Mouse (Mus musculus) hindbrain, embryonic 10.5 days (tissue): Measurements from ENCODE around the gene Tspan9. TPM values are rescaled to one million over a fixed set of nuclear protein-coding genes. Genes with fewer than 3 reads are reported as not detected.
A peak's percentile ranks its signal among the peaks of the same experiment; 100 is the strongest.

Source experiments
- DNase-seq: peaks from one replicate; pipeline ENCODE4 v3.0.0-alpha.2; 2017; ENCODE audit warnings: low spot score
- H3K27ac ChIP-seq: fragments of 300-500 bp; sonication (generic); 2 replicates; pipeline ENCODE4 v1.5.1; 2016; ENCODE audit warnings: mild to moderate bottlenecking, moderate library complexity
- H3K27me3 ChIP-seq: fragments of 300-500 bp; sonication (generic); 2 replicates; pipeline ENCODE4 v1.6.1; 2016; ENCODE audit warnings: mild to moderate bottlenecking; ENCODE audit not compliant: poor library complexity, insufficient read depth, severe bottlenecking
- H3K36me3 ChIP-seq: fragments of 300-500 bp; sonication (generic); 2 replicates; pipeline ENCODE4 v1.6.1; 2016; ENCODE audit warnings: mild to moderate bottlenecking, moderate library complexity
- H3K4me1 ChIP-seq: fragments of 300-500 bp; sonication (generic); replicated peaks from 2 replicates; pipeline ENCODE4 v1.6.1; 2016; ENCODE audit warnings: mild to moderate bottlenecking
- H3K4me3 ChIP-seq: fragments of 300-500 bp; sonication (generic); 2 replicates; pipeline ENCODE4 v1.5.1; 2016; ENCODE audit warnings: mild to moderate bottlenecking, moderate library complexity
- H3K9me3 ChIP-seq: fragments of 300-500 bp; sonication (generic); 2 replicates; pipeline ENCODE4 v1.6.1; 2016; ENCODE audit warnings: mild to moderate bottlenecking, moderate library complexity
- WGBS: fragments of 180-500 bp; shearing (Covaris S2); methylation state at CpG from one replicate; pipeline ENCODE4 v1.1.7; 2016; 5-methylcytosine and 5-hydroxymethylcytosine counted together
- polyA plus RNA-seq: library from polyadenylated mRNA; unstranded; fragments of >200 nt; fragmentation: Nextera tagmentation; extraction: Ambion mirVana; gene quantifications from 2 replicates; pipeline ENCODE4 v1.2.1, GENCODE M21; 2016

The Tspan9 gene
- polyA plus RNA-seq, 1 experiment from 2014 or later: 65.7 TPM

GRCm38 (mm10) chr6:127965497-127965896, 177.9 kb downstream of the Tspan9 start:
- Histone ChIP-seq H3K27me3 (no peaks in the 10 kb centered on the region), H3K4me3 (no peak overlapping the region), H3K4me1 (peaks cover 36% of the 10 kb centered on the region), H3K27ac (no peak overlapping the region), H3K9me3 (no peaks in the 10 kb centered on the region), H3K36me3 (peaks cover 41% of the 10 kb centered on the region)
- 48% methylated on average over 8 of the region's 8 CpGs for WGBS
- DNase-seq: peak; percentile 45

- no peak for DNase-seq
- Histone ChIP-seq H3K27me3 (no peaks in the 10 kb centered on the region), H3K36me3 (peaks cover 32% of the 10 kb centered on the region), H3K4me3 (no peak overlapping the region), H3K27ac (no peak overlapping the region), H3K4me1 (0 out of 2 replicates have a peak, but pooled peaks cover 5% of the 10 kb centered on the region), H3K9me3 (no peaks in the 10 kb centered on the region)
- WGBS: 86% methylated on average over 1 of the region's 1 CpGs
These were observed 183.2 kb downstream of the Tspan9 start for GRCm38 (mm10) chr6:127960203-127960602.

- H3K9me3 ChIP-seq: no peaks in the 10 kb centered on the region
- 93% methylated on average over 5 of the region's 5 CpGs for WGBS
- H3K4me1 ChIP-seq: 0 out of 2 replicates have a peak, but pooled peaks cover 5% of the 10 kb centered on the region
- H3K27ac ChIP-seq: no peak overlapping the region
- H3K4me3 ChIP-seq: no peak overlapping the region
- H3K36me3 ChIP-seq: no peaks in the 10 kb centered on the region
- DNase-seq: no peak
- no peaks in the 10 kb centered on the region for H3K27me3 ChIP-seq
These were observed 187.2 kb downstream of the Tspan9 start for GRCm38 (mm10) chr6:127956172-127956571.

GRCm38 (mm10) chr6:127953071-127953470, 190.3 kb downstream of the Tspan9 start:
- H3K4me1 ChIP-seq: 0 out of 2 replicates have a peak, but pooled peaks cover 5% of the 10 kb centered on the region
- no peak overlapping the region for H3K4me3 ChIP-seq
- no peak for DNase-seq
- no peaks in the 10 kb centered on the region for H3K27me3 ChIP-seq
- H3K27ac ChIP-seq: no peak overlapping the region
- no peaks in the 10 kb centered on the region for H3K36me3 ChIP-seq
- no peaks in the 10 kb centered on the region for H3K9me3 ChIP-seq
- 88% methylated on average over 4 of the region's 4 CpGs for WGBS

GRCm38 (mm10) chr6:127949885-127950284, 193.5 kb downstream of the Tspan9 start:
- no peaks in the 10 kb centered on the region for H3K27me3 ChIP-seq
- H3K27ac ChIP-seq: no peak overlapping the region
- no peaks in the 10 kb centered on the region for H3K9me3 ChIP-seq
- WGBS: 90% methylated on average over 7 of the region's 7 CpGs
- DNase-seq: no peak
- H3K4me3 ChIP-seq: no peak overlapping the region
- no peaks in the 10 kb centered on the region for H3K36me3 ChIP-seq
- H3K4me1 ChIP-seq: peaks cover 5% of the 10 kb centered on the region; the same call in 1 of the 2 replicates

- Histone ChIP-seq H3K36me3 (no peaks in the 10 kb centered on the region), H3K27me3 (no peaks in the 10 kb centered on the region), H3K9me3 (no peaks in the 10 kb centered on the region), H3K4me3 (no peak overlapping the region), H3K27ac (no peak overlapping the region), H3K4me1 (peaks cover 5% of the 10 kb centered on the region; the same call in 1 of the 2 replicates)
- no peak for DNase-seq
- 90% methylated on average over 9 of the region's 9 CpGs for WGBS
These were observed 194.7 kb downstream of the Tspan9 start for GRCm38 (mm10) chr6:127948656-127949055.

- no peaks in the 10 kb centered on the region for H3K9me3 ChIP-seq
- peak; percentile 81 for DNase-seq
- WGBS: 59% methylated on average over 9 of the region's 9 CpGs
- no peaks in the 10 kb centered on the region for H3K36me3 ChIP-seq
- no peak overlapping the region for H3K27ac ChIP-seq
- no peaks in the 10 kb centered on the region for H3K27me3 ChIP-seq
- H3K4me1 ChIP-seq: peaks cover 5% of the 10 kb centered on the region; the same call in 1 of the 2 replicates
- no peak overlapping the region for H3K4me3 ChIP-seq
These were observed 197.7 kb downstream of the Tspan9 start for GRCm38 (mm10) chr6:127945725-127946124.

GRCm38 (mm10) chr6:127942421-127942820, 201.0 kb downstream of the Tspan9 start:
- Histone ChIP-seq H3K36me3 (no peaks in the 10 kb centered on the region), H3K27ac (no peak overlapping the region), H3K9me3 (no peaks in the 10 kb centered on the region), H3K4me1 (peaks cover 3% of the 10 kb centered on the region; the same call in 1 of the 2 replicates), H3K4me3 (no peak overlapping the region), H3K27me3 (no peaks in the 10 kb centered on the region)
- no peak for DNase-seq
- 90% methylated on average over 8 of the region's 8 CpGs for WGBS

GRCm38 (mm10) chr6:127935105-127935504, 208.3 kb downstream of the Tspan9 start:
- H3K27ac ChIP-seq: no peak overlapping the region
- WGBS: 75% methylated on average over 3 of the region's 3 CpGs
- H3K4me1 ChIP-seq: peaks cover 16% of the 10 kb centered on the region
- no peak overlapping the region for H3K4me3 ChIP-seq
- H3K36me3 ChIP-seq: peaks cover 3% of the 10 kb centered on the region; the same call in 1 of the 2 replicates
- no peaks in the 10 kb centered on the region for H3K27me3 ChIP-seq
- no peak for DNase-seq
- H3K9me3 ChIP-seq: no peaks in the 10 kb centered on the region

- WGBS: 91% methylated on average over 5 of the region's 5 CpGs
- no peaks in the 10 kb centered on the region for H3K9me3 ChIP-seq
These were observed 209.6 kb downstream of the Tspan9 start for GRCm38 (mm10) chr6:127933841-127934240.

GRCm38 (mm10) chr6:127932697-127933096, 210.7 kb downstream of the Tspan9 start:
- 63% methylated on average over 5 of the region's 5 CpGs for WGBS
- Histone ChIP-seq H3K9me3 (no peaks in the 10 kb centered on the region), H3K36me3 (peaks cover 3% of the 10 kb centered on the region; the same call in 1 of the 2 replicates), H3K27me3 (no peaks in the 10 kb centered on the region), H3K4me1 (peaks cover 20% of the 10 kb centered on the region), H3K27ac (no peak overlapping the region), H3K4me3 (no peak overlapping the region)
- DNase-seq: peak; percentile 35

More at GRCm38 (mm10) chr6:127933841-127934240, 209.6 kb downstream of the Tspan9 start:
- Histone ChIP-seq H3K27ac (no peak overlapping the region), H3K4me3 (no peak overlapping the region), H3K4me1 (peaks cover 16% of the 10 kb centered on the region), H3K27me3 (no peaks in the 10 kb centered on the region), H3K36me3 (peaks cover 3% of the 10 kb centered on the region; the same call in 1 of the 2 replicates)
- no peak for DNase-seq

- Histone ChIP-seq H3K36me3 (no peaks in the 10 kb centered on the region), H3K4me3 (no peak overlapping the region), H3K9me3 (no peaks in the 10 kb centered on the region), H3K27me3 (peaks cover 11% of the 10 kb centered on the region; the same call in 1 of the 2 replicates), H3K27ac (no peak overlapping the region), H3K4me1 (peaks cover 20% of the 10 kb centered on the region)
- no peak for DNase-seq
- WGBS: 76% methylated on average over 5 of the region's 5 CpGs
These were observed 214.7 kb downstream of the Tspan9 start for GRCm38 (mm10) chr6:127928682-127929081.

GRCm38 (mm10) chr6:127925915-127926314, 217.5 kb downstream of the Tspan9 start:
- no peak overlapping the region for H3K4me3 ChIP-seq
- peak overlapping the region; percentile 46; the same call in 1 of the 2 replicates for H3K27ac ChIP-seq
- H3K27me3 ChIP-seq: peaks cover 22% of the 10 kb centered on the region; the same call in 1 of the 2 replicates
- H3K4me1 ChIP-seq: peaks cover 11% of the 10 kb centered on the region
- no peak for DNase-seq
- H3K9me3 ChIP-seq: no peaks in the 10 kb centered on the region
- H3K36me3 ChIP-seq: no peaks in the 10 kb centered on the region
- 59% methylated on average over 9 of the region's 9 CpGs for WGBS
